Mouse (Mus musculus) erythroblast, embryonic 14.5 days (primary cell): ENCODE measurements around the gene Mtx1.

ENCODE experiments used
- GATA1 ChIP-seq: IDR thresholded peaks from 2 replicates; pipeline ENCODE4 v1.6.1; 2012; ENCODE audit warnings: low read length, inconsistent platforms, mixed read lengths
- TAL1 ChIP-seq: IDR thresholded peaks from 3 replicates; pipeline ENCODE4 v1.6.1; 2012; ENCODE audit warnings: low read length, inconsistent platforms, mixed read lengths

DNA sequence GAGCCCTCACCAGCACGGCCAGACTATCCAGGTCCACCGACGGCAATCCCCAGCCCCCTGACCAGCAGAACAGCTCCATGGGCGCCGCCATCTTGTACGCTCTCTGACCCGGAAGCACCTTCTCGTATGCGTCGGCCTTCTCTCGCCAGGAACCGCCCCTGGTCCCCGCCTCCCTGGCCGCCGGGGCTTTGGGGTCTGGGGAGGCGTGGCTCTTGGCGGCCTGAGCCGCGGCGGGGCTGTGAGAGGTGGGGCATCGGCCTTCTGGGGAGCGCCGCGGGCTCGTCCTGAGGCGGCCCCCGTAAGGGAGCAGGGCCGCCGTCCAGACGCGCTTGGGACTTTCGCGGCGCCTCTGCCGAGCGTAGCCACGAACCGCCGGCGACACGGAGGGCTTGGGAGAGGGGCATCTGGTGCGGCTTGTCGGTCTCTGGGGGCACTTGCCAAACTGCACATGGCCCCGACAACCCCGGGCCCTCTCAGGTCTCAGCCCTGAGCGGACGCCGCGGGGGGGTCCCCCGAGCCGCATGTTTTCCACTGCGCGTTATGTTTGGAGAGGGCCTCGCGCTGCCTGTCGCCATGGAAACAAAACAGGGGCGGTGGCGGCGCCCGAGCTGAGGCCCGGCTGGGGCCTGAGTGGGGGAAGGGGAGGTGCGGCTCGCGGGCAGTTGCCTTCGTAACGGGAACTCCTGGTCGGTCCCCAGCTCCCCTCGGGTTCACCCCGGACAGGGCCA is 12.9 kb downstream of the Mtx1 start:
- TF ChIP-seq GATA1: no peak
- no peak for TF ChIP-seq TAL1
